Mouse (Mus musculus) lung, adult 2 months (tissue): Measurements from ENCODE around the gene Golph3.

Experiments
- CTCF ChIP-seq: fragments of 200-500 bp; IDR thresholded peaks from 2 replicates; pipeline ENCODE4 v1.5.1; 2011; ENCODE audit warnings: mild to moderate bottlenecking, low read length, control low read depth; ENCODE audit not compliant: insufficient read depth
- POLR2A ChIP-seq: fragments of 200-500 bp; IDR thresholded peaks from 2 replicates; pipeline ENCODE4 v1.6.1; 2011; ENCODE audit warnings: low read depth, mild to moderate bottlenecking, control low read depth, low read length, borderline replicate concordance; ENCODE audit errors: extremely low read depth

DNA sequence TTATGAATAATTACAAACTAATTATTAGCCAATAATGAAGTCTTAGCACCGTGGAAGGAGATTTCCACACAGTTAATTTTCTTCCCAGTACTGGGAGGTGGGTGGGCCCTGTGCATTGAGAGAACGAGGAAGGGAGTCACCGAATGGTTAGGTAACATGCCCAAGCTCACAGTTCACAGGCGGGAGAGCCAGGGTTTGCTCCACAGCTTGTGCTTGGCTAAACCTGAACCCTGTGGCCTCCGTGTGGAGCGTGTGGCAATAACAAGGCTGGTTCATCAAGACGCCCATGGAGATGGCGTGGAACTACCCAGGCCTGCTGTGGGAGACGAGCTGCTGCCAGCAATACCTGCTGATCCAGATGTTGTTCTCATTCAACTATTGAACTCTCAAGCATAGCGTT is 56.5 kb downstream of the Golph3 start:
- TF ChIP-seq CTCF = no peak
- TF ChIP-seq POLR2A = no peak
